Mouse (Mus musculus): Measurements from ENCODE around the gene Wt1. TPM values are rescaled to one million over a fixed set of nuclear protein-coding genes. Genes with fewer than 3 reads are reported as not detected.

Gene Wt1
- polyA plus RNA-seq, 1 experiment from 2014 or later = 0.64 TPM

DNA sequence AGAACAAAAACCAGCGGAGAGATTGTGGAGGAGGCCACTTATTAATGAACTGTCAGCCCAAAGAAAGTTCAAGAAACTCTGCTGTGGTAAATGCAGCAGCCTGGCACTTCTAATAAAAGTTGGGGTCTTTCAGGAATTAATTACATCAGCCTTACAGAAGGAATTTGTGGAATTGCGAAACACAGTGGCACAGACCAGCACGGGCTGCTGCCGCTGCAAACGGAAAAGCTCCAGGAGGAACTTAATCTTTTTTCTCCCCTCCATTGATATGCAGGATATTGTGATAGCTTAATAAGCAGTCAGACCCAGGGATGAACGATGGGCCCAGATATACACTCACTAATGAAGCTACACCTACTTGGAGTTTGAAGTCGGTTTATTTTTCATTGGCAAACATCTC is 15.0 kb downstream of the Wt1 start:
- no peak overlapping the region for H3K27ac ChIP-seq
- no peak overlapping the region for H3K4me3 ChIP-seq
- H3K4me1 ChIP-seq = peaks cover 9% of the 10 kb centered on the region
- ATAC-seq (ENCODE audit: low FRiP score, low read depth) = no peak
- H3K4me2 ChIP-seq (replicated peaks) = no peak overlapping the region
- WGBS = 38% methylated on average over 7 of the region's 7 CpGs
- no peaks in the 10 kb centered on the region for H3K9me3 ChIP-seq
- no peak overlapping the region for H3K9ac ChIP-seq
- peaks cover 57% of the 10 kb centered on the region for H3K27me3 ChIP-seq
- H3K36me3 ChIP-seq = no peaks in the 10 kb centered on the region

DNA sequence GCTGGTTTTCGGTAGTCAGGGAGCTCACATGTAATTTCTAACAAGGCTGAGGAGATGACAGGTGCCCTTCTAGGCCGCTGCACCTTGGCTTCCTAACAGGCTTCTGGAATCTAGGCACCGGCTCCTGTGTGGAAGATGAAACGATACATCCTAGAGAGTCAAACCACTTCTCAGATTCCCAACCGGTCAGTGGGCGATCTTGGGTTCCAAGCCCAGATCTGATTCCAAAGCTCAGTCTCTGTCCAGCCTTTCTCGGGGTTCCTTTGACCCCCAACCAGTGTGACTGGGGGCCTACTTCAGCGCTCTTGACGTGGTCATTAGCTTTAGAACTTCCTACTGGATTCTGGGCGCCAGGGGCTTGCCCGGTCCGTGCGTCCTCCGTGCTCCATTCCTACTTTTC is 17.4 kb downstream of the Wt1 start:
- H3K27me3 ChIP-seq = peaks cover 33% of the 10 kb centered on the region
- H3K27ac ChIP-seq = no peak overlapping the region
- H3K9ac ChIP-seq = no peak overlapping the region
- 88% methylated on average over 14 of the region's 14 CpGs for WGBS
- H3K4me3 ChIP-seq = no peak overlapping the region
- peaks cover 9% of the 10 kb centered on the region for H3K4me1 ChIP-seq
- no peak for ATAC-seq (ENCODE audit: low FRiP score, low read depth)
- H3K4me2 ChIP-seq (replicated peaks) = no peak overlapping the region
- no peaks in the 10 kb centered on the region for H3K9me3 ChIP-seq
- H3K36me3 ChIP-seq = no peaks in the 10 kb centered on the region

DNA sequence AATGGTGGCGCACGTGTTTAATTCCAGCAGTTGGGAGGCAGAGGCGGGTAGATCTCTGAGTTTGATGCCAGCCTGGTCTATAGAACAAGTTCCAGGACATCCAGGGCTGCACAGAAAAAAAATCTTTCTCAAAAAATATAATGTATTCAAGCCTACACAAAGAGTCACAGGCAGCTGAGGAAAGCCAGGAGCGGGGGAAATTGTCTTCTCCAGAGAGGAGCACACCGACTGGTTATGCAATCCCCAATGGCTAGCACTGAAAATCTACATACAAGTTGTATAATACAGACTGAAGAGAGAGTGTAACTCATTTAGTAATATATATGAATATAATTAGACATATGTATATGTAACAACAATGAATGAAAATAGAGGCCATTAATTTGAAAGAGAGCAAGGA is 25.2 kb downstream of the Wt1 start:
- Histone ChIP-seq H3K27ac (no peak overlapping the region), H3K4me1 (no peaks in the 10 kb centered on the region), H3K27me3 (no peaks in the 10 kb centered on the region), H3K4me3 (no peak overlapping the region), H3K4me2 (replicated peaks) (no peak overlapping the region), H3K9ac (no peak overlapping the region), H3K9me3 (no peaks in the 10 kb centered on the region), H3K36me3 (no peaks in the 10 kb centered on the region)
- ATAC-seq (ENCODE audit: low FRiP score, low read depth) = no peak
- WGBS = 89% methylated on average over 5 of the region's 5 CpGs

DNA sequence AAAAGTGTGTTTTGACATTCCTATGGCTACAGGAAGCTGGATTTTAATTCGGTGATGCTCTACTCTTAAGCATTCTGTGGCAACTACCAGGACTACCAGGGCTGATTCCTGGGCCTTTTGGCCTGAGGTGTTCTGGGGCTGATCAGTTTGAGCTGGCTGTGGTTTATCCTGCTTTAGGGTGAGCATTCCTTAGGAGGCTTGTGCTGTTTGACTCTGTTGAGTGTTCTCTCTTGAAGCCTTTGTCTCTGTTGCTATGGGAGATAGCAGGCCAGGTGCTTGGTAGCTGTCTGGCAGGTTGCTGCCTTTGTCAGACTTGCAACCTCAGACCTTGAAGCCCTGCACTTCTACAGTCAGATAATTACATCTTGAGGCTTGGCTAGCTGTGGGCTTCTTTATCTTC is 26.7 kb downstream of the Wt1 start:
- H3K9ac ChIP-seq = no peak overlapping the region
- H3K4me2 ChIP-seq (replicated peaks) = no peak overlapping the region
- no peaks in the 10 kb centered on the region for H3K36me3 ChIP-seq
- ATAC-seq (ENCODE audit: low FRiP score, low read depth) = no peak
- no peak overlapping the region for H3K4me3 ChIP-seq
- no peaks in the 10 kb centered on the region for H3K27me3 ChIP-seq
- H3K27ac ChIP-seq = no peak overlapping the region
- 90% methylated on average over 1 of the region's 1 CpGs for WGBS
- no peaks in the 10 kb centered on the region for H3K9me3 ChIP-seq
- H3K4me1 ChIP-seq = no peaks in the 10 kb centered on the region

DNA sequence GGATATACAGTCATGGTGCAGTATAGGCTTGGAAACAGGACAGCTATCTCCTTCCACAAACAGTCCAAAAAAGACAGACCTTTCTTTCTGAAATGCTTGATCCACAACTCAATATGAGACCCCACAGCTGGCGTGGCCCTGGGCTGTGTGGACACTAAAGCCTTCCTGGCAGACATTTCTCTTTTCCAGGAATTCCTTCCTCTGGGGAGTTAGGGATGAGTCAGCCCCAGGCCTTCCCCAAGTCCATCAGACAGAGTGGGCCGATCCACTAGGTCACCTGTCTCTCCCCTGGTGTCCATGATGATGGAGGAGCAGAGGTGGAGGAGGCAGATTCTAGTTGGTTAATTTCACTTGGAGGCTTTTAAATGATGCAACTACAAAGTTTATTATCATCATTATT is 34.6 kb downstream of the Wt1 start:
- no peaks in the 10 kb centered on the region for H3K4me1 ChIP-seq
- no peak overlapping the region for H3K4me2 ChIP-seq (replicated peaks)
- H3K9ac ChIP-seq = no peak overlapping the region
- H3K27me3 ChIP-seq = no peaks in the 10 kb centered on the region
- H3K9me3 ChIP-seq = no peaks in the 10 kb centered on the region
- no peak overlapping the region for H3K4me3 ChIP-seq
- WGBS = 75% methylated on average over 2 of the region's 2 CpGs
- H3K36me3 ChIP-seq = no peaks in the 10 kb centered on the region
- no peak for ATAC-seq (ENCODE audit: low FRiP score, low read depth)
- H3K27ac ChIP-seq = no peak overlapping the region

DNA sequence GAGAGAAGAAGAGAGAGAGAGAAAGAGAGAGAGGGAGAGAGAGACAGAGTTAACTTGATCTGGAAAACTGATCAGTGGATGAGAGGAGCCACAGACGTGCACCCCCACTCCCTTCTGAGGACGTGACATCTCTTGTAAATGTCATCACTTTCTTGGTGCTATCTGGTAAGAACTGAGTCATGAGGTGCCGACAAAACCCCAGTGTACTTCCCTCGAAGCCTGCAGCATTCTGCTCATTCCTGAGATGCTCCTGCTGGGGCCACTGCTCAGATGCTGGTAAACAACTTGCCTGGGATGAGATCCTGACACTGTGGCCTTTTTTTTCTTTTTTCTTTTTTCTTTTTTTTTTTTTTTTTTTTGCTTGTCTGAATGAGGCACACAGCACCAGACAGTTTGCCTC is 36.4 kb downstream of the Wt1 start:
- H3K27me3 ChIP-seq = no peaks in the 10 kb centered on the region
- no peak for ATAC-seq (ENCODE audit: low FRiP score, low read depth)
- WGBS = 10% methylated on average over 4 of the region's 4 CpGs
- no peak overlapping the region for H3K4me2 ChIP-seq (replicated peaks)
- no peak overlapping the region for H3K4me3 ChIP-seq
- H3K4me1 ChIP-seq = no peaks in the 10 kb centered on the region
- no peaks in the 10 kb centered on the region for H3K9me3 ChIP-seq
- H3K27ac ChIP-seq = no peak overlapping the region
- H3K9ac ChIP-seq = no peak overlapping the region
- no peaks in the 10 kb centered on the region for H3K36me3 ChIP-seq

DNA sequence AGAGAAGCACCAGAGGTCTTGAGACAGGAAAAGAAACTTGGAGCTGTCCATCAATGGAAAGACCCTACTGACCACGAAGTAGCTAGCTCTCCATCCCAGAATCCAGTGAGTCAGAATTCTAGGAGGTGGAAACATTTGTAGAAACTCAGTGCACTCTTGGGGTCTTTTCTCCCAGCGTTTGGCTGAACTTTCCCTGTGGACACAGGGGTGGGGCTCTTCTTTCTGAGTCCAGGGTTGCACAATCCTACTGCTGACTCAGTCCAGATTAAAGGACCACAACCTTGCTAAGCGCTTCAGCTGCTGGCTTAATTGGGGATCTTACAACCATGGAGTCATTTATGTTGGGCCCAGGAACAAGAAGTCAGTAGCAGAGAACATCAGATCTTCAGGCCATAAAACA is 41.8 kb downstream of the Wt1 start:
- no peaks in the 10 kb centered on the region for H3K9me3 ChIP-seq
- WGBS = 84% methylated on average over 3 of the region's 3 CpGs
- no peak overlapping the region for H3K9ac ChIP-seq
- H3K4me3 ChIP-seq = no peak overlapping the region
- H3K27ac ChIP-seq = no peak overlapping the region
- H3K4me2 ChIP-seq (replicated peaks) = no peak overlapping the region
- no peaks in the 10 kb centered on the region for H3K27me3 ChIP-seq
- no peak for ATAC-seq (ENCODE audit: low FRiP score, low read depth)
- H3K36me3 ChIP-seq = no peaks in the 10 kb centered on the region
- H3K4me1 ChIP-seq = no peaks in the 10 kb centered on the region

DNA sequence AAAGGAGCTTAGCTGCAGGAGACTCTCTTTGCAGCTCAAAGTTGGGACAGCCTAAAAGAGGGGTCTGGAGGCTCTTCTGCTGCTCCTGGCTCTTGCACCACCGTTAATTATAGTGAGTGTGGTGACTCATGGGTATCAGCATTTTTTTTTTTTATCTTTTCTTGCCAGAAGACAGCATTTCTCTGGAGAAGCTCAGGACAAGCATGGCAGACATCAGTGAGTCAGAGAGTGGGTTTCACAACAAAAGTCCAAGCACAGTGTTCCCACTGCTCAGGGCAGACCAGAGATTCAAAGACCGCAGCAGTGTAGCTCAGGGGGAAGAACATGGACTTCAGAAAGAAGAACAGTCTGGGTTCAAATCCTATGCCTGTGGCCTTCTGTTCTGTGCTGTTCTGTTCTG is 47.9 kb downstream of the Wt1 start:
- Histone ChIP-seq H3K9ac (no peak overlapping the region), H3K4me1 (no peaks in the 10 kb centered on the region), H3K4me3 (no peak overlapping the region), H3K9me3 (peaks cover 4% of the 10 kb centered on the region), H3K36me3 (no peaks in the 10 kb centered on the region), H3K27ac (no peak overlapping the region), H3K4me2 (replicated peaks) (no peak overlapping the region), H3K27me3 (no peaks in the 10 kb centered on the region)
- no peak for ATAC-seq (ENCODE audit: low FRiP score, low read depth)
- 75% methylated on average over 2 of the region's 2 CpGs for WGBS

DNA sequence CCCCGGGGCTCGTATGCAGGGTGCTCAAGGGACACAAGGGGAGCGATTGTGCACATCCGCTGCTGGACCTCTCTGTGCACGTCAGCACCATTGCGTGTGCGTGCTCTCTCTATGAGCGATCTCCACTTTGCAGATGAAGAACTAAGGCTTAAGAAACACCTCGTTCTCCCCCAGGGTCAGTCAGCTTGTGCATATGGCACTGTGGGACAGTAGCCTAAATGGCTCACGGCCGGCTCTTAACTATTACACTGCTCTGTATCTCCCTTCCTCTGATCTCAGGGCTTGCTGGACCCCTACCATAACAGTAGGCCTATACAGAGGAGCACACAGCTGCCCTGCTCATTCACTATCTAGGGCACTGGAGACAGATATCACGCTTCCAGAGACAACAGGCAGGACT is 52.5 kb downstream of the Wt1 start:
- Histone ChIP-seq H3K36me3 (no peaks in the 10 kb centered on the region), H3K9ac (no peak overlapping the region), H3K4me1 (no peaks in the 10 kb centered on the region), H3K4me3 (no peak overlapping the region), H3K27ac (no peak overlapping the region), H3K9me3 (peaks cover 9% of the 10 kb centered on the region), H3K4me2 (replicated peaks) (no peak overlapping the region), H3K27me3 (no peaks in the 10 kb centered on the region)
- ATAC-seq (ENCODE audit: low FRiP score, low read depth) = no peak
- 87% methylated on average over 12 of the region's 12 CpGs for WGBS

DNA sequence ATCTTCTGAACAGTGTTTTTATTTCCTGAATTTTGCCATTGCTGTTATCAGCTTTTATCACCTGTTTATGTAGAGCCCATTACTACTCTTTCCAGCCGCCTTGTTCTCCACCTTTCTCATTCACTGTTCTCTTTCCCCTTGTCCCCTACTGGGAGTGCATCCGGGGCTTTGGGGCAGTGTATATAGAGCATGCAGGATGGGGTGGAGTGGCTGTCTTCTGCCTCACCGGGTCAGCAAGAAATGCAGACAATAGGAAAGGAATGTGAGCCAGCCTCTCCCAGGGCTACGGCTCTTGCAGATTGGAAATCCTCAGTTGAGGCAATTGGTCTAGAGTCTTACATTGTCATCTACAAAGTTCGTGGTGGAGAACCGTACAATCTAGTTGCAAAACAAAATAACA is 56.2 kb downstream of the Wt1 start:
- no peak for ATAC-seq (ENCODE audit: low FRiP score, low read depth)
- H3K36me3 ChIP-seq = no peaks in the 10 kb centered on the region
- no peak overlapping the region for H3K9ac ChIP-seq
- H3K27me3 ChIP-seq = no peaks in the 10 kb centered on the region; the same call in 1 of the 2 replicates
- WGBS = 59% methylated on average over 6 of the region's 6 CpGs
- H3K4me1 ChIP-seq = no peaks in the 10 kb centered on the region
- no peak overlapping the region for H3K4me3 ChIP-seq
- H3K9me3 ChIP-seq = peaks cover 5% of the 10 kb centered on the region; the same call in 1 of the 2 replicates
- no peak overlapping the region for H3K27ac ChIP-seq
- H3K4me2 ChIP-seq (replicated peaks) = no peak overlapping the region

DNA sequence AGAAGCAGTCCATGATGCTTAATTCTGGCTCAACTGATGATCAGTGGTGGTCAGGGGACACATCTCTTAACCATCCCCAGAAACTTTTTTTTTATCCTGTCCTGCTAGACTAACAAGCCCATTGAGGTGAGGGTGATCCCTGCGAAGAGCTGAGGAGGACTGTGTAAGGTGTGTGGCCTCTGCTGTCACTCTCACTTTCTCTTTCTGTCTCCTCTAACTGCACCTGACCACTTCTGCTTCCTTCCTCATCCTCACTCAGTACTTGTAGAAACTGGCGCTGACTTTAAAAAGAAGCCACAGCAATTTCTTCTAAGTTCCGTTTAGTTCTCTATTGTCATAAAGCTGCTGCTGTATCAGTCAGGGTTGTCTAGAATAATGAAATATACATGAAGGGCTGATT is 58.8 kb downstream of the Wt1 start:
- WGBS = 95% methylated on average over 3 of the region's 3 CpGs
- no peak overlapping the region for H3K4me2 ChIP-seq (replicated peaks)
- no peak overlapping the region for H3K9ac ChIP-seq
- H3K36me3 ChIP-seq = no peaks in the 10 kb centered on the region
- H3K27ac ChIP-seq = no peak overlapping the region
- no peak overlapping the region for H3K4me3 ChIP-seq
- ATAC-seq (ENCODE audit: low FRiP score, low read depth) = no peak
- no peaks in the 10 kb centered on the region for H3K4me1 ChIP-seq
- peaks cover 3% of the 10 kb centered on the region; the same call in 1 of the 2 replicates for H3K9me3 ChIP-seq
- H3K27me3 ChIP-seq = no peaks in the 10 kb centered on the region; the same call in 1 of the 2 replicates

DNA sequence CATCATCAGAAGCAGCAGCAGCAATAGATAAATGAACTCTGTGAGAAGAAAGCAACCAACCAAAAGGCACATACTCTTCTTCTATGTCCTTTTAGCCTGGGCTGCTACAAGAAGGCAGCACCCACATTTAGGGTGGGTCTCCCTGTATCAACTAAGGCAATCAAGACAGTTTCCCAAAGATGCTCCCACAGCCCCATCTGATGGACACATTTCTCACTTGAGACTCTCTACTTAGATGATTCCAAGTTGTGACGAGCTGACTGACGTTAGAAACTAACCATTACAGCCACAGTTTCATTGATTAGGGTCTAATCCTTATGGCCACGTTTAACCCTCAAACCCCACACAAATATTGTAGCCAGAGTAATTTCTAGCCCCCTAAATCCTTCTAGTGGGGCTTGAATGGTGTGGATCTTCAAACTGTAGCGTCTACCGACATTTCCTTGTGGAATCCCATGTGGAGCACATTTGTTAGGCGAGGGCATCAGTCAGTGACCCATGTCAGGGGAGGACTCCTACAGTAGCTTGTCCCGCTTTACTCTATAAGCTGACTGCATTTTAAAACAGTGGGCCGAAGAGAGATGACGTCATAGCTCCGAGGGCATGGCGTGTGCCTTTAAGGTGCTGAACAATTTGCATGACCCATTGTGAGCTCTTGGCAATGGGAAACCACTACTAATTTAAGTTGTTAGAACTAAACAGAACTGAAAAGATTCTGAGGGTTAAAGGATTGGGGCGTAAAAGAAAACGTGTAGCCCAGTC is 59.6 kb downstream of the Wt1 start:
- H3K9me3 ChIP-seq = no peaks in the 10 kb centered on the region
- H3K4me3 ChIP-seq = no peak overlapping the region
- H3K27me3 ChIP-seq = no peaks in the 10 kb centered on the region; the same call in 1 of the 2 replicates
- H3K4me1 ChIP-seq = no peaks in the 10 kb centered on the region
- no peak overlapping the region for H3K9ac ChIP-seq
- no peak for ATAC-seq (ENCODE audit: low FRiP score, low read depth)
- no peak overlapping the region for H3K4me2 ChIP-seq (replicated peaks)
- H3K27ac ChIP-seq = no peak overlapping the region
- H3K36me3 ChIP-seq = no peaks in the 10 kb centered on the region
- WGBS = 79% methylated on average over 13 of the region's 13 CpGs

DNA sequence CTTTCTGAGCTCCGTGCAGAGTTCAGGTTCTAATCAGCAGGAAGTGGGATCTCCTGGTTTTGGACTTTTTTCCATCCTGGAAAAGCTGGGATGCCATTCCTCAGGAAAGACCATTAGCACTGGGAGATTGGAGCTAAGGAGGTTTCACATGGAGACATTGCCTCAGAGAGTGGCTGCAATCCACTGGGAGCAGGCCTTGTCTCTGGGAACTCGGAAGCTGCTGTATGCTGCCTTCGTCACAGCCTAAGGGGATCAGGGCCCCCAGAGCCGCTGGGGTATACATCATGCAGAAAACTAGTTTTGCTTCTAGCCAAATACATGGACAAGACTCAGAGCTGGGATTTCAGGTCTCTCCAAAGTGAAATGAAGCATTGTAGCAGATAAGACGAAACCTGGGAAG is 60.3 kb downstream of the Wt1 start:
- no peaks in the 10 kb centered on the region for H3K36me3 ChIP-seq
- H3K4me1 ChIP-seq = no peaks in the 10 kb centered on the region
- H3K27ac ChIP-seq = no peak overlapping the region
- H3K9me3 ChIP-seq = no peaks in the 10 kb centered on the region
- H3K4me3 ChIP-seq = no peak overlapping the region
- 74% methylated on average over 5 of the region's 5 CpGs for WGBS
- no peak overlapping the region for H3K4me2 ChIP-seq (replicated peaks)
- H3K27me3 ChIP-seq = no peaks in the 10 kb centered on the region; the same call in 1 of the 2 replicates
- no peak overlapping the region for H3K9ac ChIP-seq
- ATAC-seq (ENCODE audit: low FRiP score, low read depth) = no peak

Measured in limb, embryonic 13.5 days (tissue).